Mouse (Mus musculus) Muller cell, postnatal 12 days (primary cell): ENCODE data around the gene Btbd9.

Experiments used
- DNase-seq: peaks from one replicate; pipeline ENCODE4 v3.0.0-alpha.2; 2015; ENCODE audit errors: inconsistent ontology term

Gene Btbd9

DNA sequence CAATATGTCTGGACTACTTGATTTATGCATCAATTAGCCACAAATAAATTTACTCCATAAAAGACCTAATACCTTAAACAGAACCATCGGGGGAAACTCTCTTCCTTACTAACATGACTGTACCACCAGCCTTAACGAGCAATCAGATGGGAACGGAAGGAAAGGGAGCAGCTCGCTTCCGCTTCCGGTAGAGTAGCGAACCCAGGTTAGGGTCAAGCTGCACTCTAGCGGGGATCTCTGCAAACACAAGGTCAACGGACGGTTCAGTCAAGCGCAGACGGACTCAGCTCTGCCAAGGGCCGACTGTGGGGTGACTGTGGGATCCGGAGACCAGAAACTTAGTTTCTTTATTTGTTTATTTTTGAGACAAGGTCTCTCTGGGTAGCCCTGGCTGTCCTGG, 25.9 kb upstream of the Btbd9 start:
- no peak for DNase-seq

DNA sequence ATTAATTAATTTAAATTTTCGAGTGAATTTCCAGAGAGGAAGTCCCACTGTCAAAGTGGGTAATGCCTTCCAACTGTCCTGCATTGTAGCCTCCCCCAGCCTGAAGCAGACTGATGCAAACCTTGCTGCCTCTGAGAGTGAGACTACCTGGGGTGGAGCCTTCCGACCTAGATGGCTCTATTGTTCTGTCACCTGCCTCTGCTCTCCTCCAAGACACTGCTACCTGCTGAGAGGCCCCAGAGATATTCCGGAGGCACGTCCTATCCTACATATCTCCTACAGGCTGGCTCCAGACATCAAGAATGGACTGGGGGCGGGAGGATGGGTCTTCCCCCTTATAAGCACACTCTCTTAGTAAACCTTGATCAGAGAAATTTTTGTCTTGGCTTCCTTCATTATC, 22.0 kb upstream of the Btbd9 start:
- DNase-seq = no peak

DNA sequence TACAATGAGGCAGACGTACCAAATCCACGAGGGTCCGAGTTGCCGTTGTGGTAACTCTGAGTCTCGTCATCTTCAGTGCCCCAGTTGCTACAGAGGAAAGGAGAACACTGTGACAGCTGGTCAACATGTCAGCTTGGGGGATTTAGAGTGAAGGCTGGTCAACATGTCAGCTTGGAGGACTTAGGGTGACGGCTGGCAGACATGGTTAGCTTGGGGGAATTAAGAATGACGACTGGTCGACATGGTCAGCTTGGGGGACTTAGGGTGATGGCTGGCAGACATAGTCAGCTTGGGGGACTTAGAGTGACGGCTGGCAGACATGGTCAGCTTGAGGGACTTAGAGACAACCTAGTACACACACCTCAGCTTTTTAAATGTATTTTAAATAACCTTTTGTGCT, 21.5 kb upstream of the Btbd9 start:
- DNase-seq = no peak

DNA sequence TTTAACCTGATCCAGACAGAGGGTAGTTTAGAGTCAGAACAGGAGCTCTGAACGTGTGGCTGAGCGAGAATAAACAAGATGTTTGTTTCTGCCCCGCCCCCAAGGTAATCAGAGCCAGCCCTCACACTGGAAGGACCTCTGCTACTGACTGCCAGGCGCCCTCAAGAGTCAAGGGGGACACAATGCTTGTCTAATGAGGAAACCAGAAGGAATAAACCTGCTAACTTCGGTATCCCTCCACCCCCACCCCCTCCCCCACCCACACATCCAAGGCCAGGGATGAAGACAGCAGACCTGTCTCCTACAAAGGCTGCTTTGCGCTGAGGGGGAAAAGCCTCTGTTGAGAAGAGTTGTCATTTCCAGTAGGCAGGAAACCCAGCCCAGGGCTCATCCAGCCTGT, 18.6 kb upstream of the Btbd9 start:
- no peak for DNase-seq

DNA sequence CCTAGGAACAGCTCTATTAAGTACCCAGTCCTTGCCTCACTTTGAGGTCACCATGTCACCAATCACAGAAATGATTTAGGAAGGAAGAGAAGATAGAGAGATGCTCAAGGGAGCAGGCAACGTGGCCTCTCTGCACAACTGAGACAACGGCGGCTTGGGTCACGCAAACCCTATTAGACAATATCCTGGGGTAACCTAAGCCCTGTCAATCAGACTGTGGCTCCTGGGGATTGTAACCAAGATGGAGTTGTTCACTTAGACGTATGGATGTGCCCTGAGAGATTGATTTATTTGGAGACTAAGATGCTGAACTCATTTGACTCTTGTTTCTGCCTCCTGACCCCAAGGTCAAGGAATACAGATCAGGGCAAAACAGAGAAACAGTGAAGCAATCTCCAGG, 18.1 kb upstream of the Btbd9 start:
- no peak for DNase-seq

DNA sequence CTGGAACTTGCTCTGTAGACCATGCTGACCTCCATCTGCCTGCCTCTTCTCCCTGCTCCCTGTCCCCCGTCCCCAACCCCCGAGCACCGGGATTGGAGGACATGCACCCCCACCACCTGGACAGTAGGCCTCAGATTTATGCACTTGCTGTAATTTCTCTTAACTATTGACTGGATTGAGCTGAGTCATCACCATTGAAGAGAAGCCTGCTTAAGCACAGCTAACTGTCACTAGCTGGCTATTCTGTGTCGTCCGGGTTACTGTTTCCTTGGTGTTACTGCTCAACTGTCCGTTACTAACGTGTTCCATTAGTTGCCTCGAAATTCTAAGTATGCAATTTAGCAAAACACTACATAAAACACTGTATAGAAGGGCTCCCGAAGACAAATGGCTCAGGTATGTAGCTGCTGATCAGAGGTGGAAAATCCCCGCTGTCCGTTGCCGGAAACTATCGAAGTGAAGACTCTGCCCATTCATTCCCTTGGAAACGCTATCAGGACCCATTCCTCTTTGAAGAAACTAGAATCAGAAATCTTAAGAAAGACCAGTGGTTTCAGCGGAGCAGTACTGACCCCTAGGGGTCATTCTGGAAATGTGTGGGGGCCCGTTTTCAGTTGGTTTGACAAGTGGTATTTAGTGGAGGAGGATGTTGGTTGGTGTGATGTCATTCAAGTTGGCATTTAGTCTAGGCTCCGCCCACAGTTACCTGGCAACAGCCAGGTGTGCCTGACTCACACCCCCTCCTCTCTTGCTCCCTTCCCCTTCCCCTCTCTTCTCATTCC, 14.3 kb upstream of the Btbd9 start:
- peak; percentile 88 for DNase-seq

DNA sequence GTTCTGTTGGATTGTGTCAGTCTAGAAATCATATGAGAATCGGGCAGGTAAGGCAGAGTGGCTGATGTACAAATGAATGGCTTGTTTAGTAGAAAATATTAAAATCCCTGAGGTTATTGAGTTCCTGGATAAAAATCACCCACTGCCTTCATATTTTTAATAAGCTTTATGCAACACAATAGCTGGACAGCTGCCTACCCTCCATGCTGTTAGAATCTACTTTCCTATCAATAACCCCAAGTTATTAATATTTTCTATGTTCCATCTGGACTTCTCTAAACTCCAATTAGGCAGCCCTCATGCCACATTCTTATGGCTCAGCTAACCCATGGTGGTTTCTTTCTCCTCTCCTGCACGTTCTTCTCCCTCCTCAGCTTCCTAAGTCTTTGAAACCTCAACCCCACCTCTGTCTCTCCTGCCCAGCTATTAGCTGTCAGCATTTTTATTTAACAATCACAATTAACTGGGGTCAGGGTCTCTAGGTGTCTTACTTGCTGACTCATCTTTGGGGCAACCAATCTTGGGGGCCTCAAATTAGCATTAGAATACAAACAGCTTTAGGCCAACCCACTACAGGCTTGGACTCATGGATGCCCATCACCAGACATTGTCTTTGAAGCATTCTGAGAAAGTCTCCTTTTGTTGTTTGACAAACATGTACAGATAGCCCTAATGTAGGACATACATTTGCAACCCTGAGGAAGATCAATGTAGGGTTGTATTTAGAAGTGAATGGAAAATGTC, 7.1 kb upstream of the Btbd9 start:
- no peak for DNase-seq

DNA sequence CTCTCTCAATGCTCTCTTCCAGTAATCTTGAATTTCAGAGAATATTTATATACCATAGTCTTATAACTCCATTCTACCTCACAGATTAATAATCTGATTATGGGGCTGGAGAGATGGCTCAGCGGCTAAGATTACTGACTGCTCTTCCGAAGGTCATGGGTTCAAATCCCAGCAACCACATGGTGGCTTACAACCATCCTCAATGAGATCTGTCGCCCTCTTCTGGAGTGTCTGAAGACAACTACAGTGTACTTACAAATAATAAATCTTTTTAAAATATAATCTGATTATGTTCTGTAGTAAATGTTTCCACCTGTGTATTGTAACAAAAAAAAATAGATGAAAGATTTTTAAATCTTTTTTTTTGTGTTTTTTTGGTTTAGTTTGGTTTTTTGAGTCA, 6.0 kb upstream of the Btbd9 start:
- no peak for DNase-seq

DNA sequence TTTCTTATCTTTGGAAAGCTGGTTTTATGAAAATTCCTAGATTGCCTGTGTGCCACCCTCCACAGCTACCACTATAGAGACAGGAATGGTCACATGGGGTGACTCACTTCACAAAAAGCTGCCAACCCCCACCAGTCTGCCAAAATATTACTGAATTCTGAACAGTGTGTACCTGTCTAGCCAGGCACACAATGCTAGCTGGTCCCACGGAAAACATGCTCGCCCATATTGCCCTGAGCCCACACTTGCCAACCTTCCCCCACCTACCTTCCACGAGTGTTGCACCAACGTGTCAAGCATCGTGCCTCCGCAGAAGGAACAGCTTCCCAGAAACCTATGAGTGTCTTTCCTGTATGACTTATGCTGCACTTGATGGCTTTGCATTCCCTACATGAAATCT, 4.9 kb upstream of the Btbd9 start:
- DNase-seq = peak; percentile 25

DNA sequence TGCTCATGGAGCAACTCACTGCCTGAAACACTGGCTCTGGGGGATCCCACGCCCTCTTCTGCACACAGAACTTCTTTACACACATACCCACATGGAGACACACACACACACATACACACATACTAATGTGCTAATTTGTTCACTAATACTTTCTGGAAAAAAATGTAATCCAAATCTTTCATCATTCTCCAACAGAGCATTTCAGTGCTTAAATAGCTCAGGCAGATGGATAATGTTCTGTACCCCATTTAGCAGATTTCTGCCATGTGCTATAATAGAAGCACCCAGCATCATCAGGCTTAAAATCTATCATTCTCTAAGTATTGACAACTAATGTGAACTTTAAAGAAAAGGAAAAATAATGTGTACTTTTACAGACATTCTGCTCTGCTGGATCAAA, 4.5 kb upstream of the Btbd9 start:
- DNase-seq = no peak

DNA sequence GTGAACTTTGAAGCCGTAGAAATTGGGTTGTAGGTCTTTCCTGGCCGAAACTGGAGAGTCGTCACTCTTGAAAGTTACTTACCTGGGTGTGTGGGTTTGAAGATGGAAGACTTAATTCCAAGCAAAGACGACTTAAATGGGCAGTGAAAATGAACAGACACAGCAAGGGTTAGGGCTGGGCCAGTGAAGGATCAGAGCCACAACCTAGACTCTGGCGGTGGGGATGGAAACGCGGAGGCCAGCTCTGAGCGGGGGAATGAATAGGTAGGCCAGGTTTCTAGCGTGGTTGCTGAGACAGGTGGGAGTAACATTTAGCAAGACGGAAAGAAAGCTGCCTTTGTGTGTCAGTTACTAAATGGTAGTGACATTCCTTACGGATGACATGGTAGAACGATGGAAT, 658 bp upstream of the Btbd9 start:
- peak; percentile 42 for DNase-seq

DNA sequence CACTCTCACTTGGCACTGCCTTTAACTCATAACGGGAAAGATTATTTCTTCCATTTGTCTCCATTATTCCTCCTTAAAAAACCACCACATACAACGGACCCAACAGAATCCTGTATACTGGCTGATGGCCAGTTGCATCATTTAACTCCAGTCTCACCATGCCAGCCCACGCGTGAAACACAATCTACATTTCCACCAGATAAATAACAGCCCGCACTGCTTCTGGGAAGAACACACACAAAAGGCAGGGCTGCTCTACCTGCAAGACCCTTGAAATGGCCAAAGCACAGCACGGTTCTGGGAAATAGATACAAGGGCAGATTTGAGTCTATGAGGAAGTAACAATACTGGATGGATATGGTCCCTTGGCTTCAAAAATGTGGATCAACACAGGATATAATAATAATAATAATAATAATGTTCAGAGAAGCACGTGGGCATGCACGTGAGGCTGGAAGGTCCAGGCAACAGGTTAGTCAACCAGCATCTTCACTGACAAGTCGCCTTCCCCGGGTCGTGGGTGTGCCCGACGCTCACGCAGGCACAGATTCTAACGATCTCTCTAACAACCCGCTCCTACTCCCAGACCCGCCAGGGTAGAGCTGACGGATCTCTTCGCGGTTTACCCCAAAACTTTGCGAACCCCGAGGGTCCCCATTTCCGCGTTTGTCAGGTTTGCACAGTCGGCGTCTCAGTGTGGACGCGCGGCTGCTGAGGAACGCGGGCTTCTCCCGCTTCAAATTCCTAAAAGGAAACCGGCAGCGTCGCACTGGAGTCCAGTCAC, 975 bp downstream of the Btbd9 start:
- peak; percentile 46 for DNase-seq

DNA sequence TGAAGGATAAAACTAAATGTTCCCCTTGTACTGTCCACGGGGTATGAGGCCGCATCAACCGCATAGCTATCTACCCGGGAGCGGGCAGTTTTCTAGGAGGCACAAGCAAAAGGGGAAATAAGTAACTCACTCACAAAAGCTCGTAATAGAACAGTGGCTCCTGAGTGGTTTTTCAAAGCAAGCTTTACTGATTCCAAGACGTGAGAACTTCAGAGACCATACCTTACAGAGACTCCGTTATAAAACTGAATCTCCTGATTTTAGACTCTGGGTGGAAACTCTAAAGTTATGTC, 1.6 kb downstream of the Btbd9 start:
- DNase-seq = no peak

DNA sequence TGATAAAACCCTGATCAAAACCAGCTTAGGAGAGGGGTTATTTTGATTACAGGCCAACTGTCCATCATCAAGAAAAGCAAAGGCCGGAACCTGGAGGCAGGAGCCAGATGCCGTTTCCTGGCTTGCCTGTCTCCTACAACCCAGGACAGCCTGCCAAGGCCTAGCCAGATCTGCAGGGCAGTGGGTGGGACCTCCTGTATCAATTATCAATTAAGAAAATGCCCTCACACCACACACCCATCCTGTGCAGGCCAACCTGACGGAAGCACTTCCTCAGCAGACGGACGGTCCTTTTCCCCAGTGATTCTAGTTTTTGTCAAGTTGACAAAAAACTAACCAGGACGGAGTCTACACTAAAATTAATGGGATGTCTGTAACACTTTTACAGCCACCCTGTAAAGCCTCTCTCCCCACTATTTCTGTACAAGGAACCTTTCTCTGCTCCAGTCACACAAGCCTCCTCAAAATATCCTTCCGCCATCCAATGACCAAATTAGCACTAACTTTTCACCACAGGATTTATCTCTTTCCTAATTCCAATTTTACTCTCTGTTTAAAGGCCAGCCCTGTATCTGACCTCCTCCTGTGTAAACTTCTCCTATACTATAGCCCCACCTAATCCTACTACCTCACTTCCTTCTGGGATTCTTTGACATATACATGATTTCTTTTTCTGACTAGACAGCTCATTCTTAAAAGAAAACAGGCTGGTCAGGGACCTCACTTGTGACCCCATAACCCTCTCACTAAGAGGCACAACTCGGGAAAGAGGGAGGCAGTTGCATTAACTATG, 2.1 kb downstream of the Btbd9 start:
- no peak for DNase-seq

DNA sequence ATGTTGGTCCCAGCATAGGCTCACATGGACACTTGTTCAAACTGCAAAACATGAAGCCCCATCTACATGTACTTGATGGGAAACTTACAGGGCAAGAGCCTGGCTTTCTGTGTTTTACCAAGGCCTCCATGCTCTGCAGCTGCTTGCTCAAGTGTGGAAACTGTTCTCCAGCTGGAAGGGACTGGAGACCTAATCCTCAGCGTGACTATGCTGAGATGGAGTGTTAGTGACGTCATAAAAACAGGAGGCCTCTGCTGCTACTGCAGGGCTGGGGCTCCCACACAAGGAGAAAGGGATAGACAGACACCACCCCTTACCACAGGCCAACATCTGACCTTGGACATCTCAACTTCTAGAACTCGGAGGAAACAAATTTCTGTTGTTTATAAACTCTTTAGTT, 5.3 kb downstream of the Btbd9 start:
- no peak for DNase-seq

DNA sequence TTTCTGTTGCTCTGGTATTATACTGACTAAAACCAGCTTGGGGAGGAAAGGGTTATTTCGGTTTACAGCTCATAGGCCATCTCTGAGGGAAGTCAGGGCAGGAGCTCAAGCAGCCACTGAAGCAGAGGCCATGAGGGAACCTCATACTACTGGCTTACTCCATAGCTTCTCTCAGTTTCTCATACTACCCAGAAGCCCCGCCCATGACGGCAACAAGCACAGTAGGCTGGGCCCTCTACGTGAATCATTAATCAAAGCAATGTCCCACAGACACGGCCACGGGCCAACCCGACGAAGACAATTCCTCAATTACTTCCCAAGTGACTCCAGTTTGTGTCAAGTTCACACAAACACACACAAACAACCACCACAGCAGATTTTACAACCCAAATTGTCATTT, 6.1 kb downstream of the Btbd9 start:
- no peak for DNase-seq

DNA sequence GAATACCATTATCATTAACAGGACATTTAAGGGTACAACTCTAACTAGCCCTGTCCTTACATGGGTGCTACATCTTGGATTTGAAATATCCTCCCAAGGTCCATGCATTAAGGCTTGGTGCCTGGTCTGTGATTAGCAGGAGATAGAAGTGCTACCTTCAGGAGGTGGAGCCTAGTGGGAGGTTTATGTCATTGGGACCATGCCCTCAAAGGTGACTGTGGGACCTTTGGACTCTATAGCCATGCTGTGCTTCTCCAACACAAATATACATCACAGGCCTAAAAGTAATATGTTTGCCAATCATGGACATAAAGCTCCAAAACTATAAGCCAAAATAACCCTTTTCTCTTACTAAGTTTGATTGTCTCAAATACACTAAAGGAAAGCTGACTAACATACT, 7.8 kb downstream of the Btbd9 start:
- no peak for DNase-seq

DNA sequence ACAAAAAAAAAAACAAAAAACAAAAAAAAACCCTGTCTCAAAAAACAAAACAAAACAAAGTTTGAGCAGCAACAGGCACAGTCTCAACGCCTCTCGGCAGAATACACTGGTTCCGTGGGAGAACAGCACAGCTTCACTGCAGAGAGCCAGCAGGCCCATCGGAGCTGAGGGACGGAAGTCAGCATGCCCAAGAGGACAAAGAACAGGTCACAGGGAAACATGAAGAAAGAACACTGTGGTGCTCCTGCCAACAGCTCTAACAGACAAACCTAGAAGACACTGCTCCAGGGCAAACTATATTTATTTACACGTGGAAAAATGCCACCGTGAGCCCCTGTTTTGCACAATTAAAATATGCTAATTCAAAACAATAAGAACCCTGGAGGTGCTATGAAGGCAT, 11.3 kb downstream of the Btbd9 start:
- no peak for DNase-seq

DNA sequence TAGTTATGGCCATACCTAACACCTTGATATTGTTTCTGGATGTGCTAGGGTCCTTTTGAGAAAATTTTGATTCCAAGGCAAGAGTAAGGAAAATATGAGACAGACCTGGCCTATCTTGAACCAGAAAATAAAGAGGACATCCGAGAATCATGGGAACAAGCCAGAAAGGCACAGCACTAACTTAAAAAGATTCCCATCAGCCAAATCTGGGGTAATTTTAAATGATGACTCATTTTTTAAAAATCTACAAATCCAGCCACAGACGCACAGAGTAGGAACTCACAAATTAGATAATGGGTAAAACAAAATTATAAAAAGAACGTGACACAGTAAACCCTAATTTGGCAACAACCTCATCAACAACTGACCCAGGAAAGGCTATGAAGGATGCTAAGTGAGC, 11.9 kb downstream of the Btbd9 start:
- peak; percentile 51 for DNase-seq

DNA sequence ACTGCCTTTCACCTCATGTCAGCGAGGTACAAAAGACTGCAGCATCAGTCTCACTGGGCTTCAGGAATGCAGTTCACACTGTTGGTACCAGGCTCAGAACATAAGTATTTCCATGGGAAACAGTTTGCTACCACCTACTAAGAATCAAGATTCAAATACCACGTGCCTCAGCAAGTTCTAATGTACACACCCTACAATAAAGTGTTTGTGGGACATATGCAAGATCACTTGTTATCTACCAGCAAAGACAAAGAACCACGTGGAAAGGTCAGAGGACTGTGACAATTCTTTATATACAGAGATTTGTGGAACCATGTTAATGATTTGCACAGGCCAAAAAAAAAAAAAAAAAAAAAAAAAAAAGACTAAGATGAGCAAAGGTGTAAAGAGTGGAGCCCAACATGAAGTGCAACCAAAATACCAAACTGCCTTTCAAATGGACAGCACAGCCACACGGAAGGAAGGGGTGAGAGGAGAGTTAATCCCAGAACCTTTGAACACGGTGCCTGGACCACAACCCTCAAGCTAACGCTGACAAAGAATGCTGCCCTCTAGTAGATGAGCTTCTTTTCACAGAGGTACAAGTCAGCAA, 12.7 kb downstream of the Btbd9 start:
- DNase-seq = no peak

DNA sequence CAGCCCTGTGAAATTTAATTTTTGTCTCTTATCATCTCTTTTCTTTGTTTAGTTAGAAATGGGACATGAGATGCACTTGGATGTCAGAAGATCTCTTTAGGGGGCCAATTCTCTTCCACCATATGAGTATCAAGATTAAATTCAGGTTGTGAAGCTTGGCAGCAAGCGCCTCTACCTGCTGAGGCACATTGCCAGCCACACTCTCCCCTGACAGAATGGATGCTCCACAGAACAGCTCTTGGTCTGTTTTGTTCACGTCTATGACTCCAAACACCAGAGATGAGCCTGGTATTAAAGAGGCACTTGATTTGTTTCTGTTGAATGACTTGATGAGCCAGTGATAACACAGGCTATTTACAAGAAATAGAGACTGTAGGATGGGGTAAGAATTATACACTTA, 13.5 kb downstream of the Btbd9 start:
- DNase-seq = no peak

DNA sequence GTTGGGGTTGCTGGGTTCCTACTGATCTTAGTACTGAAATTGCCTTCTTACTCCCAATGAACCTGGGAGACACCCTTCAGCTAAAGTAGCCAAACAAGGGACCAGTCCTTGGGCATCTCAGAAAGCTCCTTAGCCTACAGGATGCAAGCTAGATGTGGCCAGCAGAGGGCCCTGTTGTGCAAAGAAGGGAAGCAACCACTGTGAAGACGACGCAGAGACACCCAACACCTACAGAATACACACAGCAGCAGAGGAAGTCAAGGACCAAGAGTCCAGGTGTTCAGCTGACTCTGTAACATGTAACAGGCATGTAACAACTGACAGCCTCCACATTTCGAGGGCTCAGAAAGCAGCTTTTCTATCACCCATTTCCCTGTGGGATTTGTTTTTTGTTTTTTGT, 16.8 kb downstream of the Btbd9 start:
- DNase-seq = no peak
